Mouse (Mus musculus) liver, embryonic 11.5 days (tissue): Measurements from ENCODE around the gene Ndufs2. TPM values are rescaled to one million over a fixed set of nuclear protein-coding genes. Genes with fewer than 3 reads are reported as not detected.

ENCODE experiments used
- ATAC-seq: fragments of 200-750 bp; cut with Nextera tagmentation; replicated peaks from 2 replicates; pipeline ENCODE4 v1.8.0; 2017; ENCODE audit warnings: moderate number of reproducible peaks, mild to moderate bottlenecking, moderate TSS enrichment, moderate library complexity; ENCODE audit not compliant: low FRiP score
- DNase-seq: peaks from one replicate; pipeline ENCODE4 v3.0.0-alpha.2; 2017; ENCODE audit warnings: low spot score
- H3K27ac ChIP-seq: fragments of 300-500 bp; sonication (generic); 2 replicates; pipeline ENCODE4 v1.5.1; 2014; ENCODE audit warnings: mild to moderate bottlenecking, low read depth, low read length, control low read depth
- H3K27me3 ChIP-seq: fragments of 300-500 bp; sonication (generic); replicated peaks from 2 replicates; pipeline ENCODE4 v1.6.1; 2014; ENCODE audit warnings: low read length, mixed read lengths; ENCODE audit not compliant: control insufficient read depth, insufficient read depth
- H3K36me3 ChIP-seq: fragments of 300-500 bp; sonication (generic); 2 replicates; pipeline ENCODE4 v1.6.1; 2014; ENCODE audit warnings: mild to moderate bottlenecking, low read length, moderate library complexity, mixed read lengths; ENCODE audit not compliant: control insufficient read depth, insufficient read depth
- H3K4me1 ChIP-seq: fragments of 300-500 bp; sonication (generic); replicated peaks from 2 replicates; pipeline ENCODE4 v1.6.1; 2014; ENCODE audit warnings: low read length, mixed read lengths; ENCODE audit not compliant: control insufficient read depth, insufficient read depth
- H3K4me2 ChIP-seq: fragments of 300-500 bp; sonication (generic); 2 replicates; pipeline ENCODE4 v1.6.1; 2014; ENCODE audit warnings: mild to moderate bottlenecking, control low read depth, moderate library complexity
- H3K4me3 ChIP-seq: fragments of 300-500 bp; sonication (generic); 2 replicates; pipeline ENCODE4 v1.5.1; 2014; ENCODE audit warnings: low read depth, low read length, control low read depth
- H3K9ac ChIP-seq: fragments of 300-500 bp; sonication (generic); 2 replicates; pipeline ENCODE4 v1.6.1; 2014; ENCODE audit warnings: low read depth, low read length, control low read depth
- H3K9me3 ChIP-seq: fragments of 300-500 bp; sonication (generic); 2 replicates; pipeline ENCODE4 v1.6.1; 2016; ENCODE audit warnings: low read length, inconsistent platforms, mixed read lengths; ENCODE audit not compliant: control insufficient read depth
- WGBS: fragments of 180-500 bp; shearing (Covaris S2); extraction: QIAGEN DNeasy Blood & Tissue Kit; methylation state at CpG from one replicate; pipeline ENCODE4 v1.1.7; 2014; 5-methylcytosine and 5-hydroxymethylcytosine counted together
- polyA plus RNA-seq: library from polyadenylated mRNA; unstranded; fragments of >200 nt; fragmentation: Nextera tagmentation; extraction: Ambion mirVana; gene quantifications from 2 replicates; pipeline ENCODE4 v1.2.1, GENCODE M21; 2014

Ndufs2 gene
- polyA plus RNA-seq, 1 experiment from 2014 or later: 262 TPM

GRCm38 (mm10) chr1:171287136-171288081 is 36.2 kb upstream of the Ndufs2 start, which contains the start of gene Usp21:
Gene Usp21 (minus strand): TSS chr1:171287991.
- under 1% methylated on average over 49 of the region's 49 CpGs for WGBS
- DNase-seq (peak; percentile 87), ATAC-seq (peak; percentile 94)
- Histone ChIP-seq H3K27me3 (no peaks in the 10 kb centered on the region), H3K4me2 (peak within 1 kb of the TSS; percentile 70), H3K36me3 (peaks cover 23% of the 10 kb centered on the region; the same call in 1 of the 2 replicates), H3K27ac (peak within 1 kb of the TSS; percentile 91), H3K4me1 (peaks cover 16% of the 10 kb centered on the region), H3K9ac (peak within 1 kb of the TSS; percentile 99), H3K4me3 (peak within 1 kb of the TSS; percentile 98), H3K9me3 (no peaks in the 10 kb centered on the region)

- H3K9ac ChIP-seq: no peak overlapping the region
- H3K4me2 ChIP-seq: peak overlapping the region; percentile 70
- H3K27me3 ChIP-seq: no peaks in the 10 kb centered on the region
- H3K4me3 ChIP-seq: peak overlapping the region; percentile 98; the same call in 1 of the 2 replicates
- peaks cover 23% of the 10 kb centered on the region; the same call in 1 of the 2 replicates for H3K36me3 ChIP-seq
- DNase-seq (no peak), ATAC-seq (no peak)
- no peak overlapping the region for H3K27ac ChIP-seq
- H3K4me1 ChIP-seq: peaks cover 21% of the 10 kb centered on the region
- no peaks in the 10 kb centered on the region for H3K9me3 ChIP-seq
- WGBS: 89% methylated on average over 19 of the region's 19 CpGs
Observed at GRCm38 (mm10) chr1:171286517-171286916, 35.3 kb upstream of the Ndufs2 start.

GRCm38 (mm10) chr1:171285096-171285892 is 34.1 kb upstream of the Ndufs2 start:
- peak overlapping the region; percentile 15; the same call in 1 of the 2 replicates for H3K27ac ChIP-seq
- 82% methylated on average over 20 of the region's 20 CpGs for WGBS
- ATAC-seq: no peak
- no peaks in the 10 kb centered on the region for H3K27me3 ChIP-seq
- no peak for DNase-seq
- no peak overlapping the region for H3K4me2 ChIP-seq
- H3K4me3 ChIP-seq: no peak overlapping the region
- H3K9me3 ChIP-seq: no peaks in the 10 kb centered on the region
- peaks cover 21% of the 10 kb centered on the region for H3K4me1 ChIP-seq
- no peak overlapping the region for H3K9ac ChIP-seq
- peaks cover 23% of the 10 kb centered on the region; the same call in 1 of the 2 replicates for H3K36me3 ChIP-seq

- WGBS: 89% methylated on average over 15 of the region's 15 CpGs
- no peak for ATAC-seq
- no peak overlapping the region for H3K4me3 ChIP-seq
- no peak overlapping the region for H3K27ac ChIP-seq
- no peaks in the 10 kb centered on the region for H3K9me3 ChIP-seq
- H3K9ac ChIP-seq: no peak overlapping the region
- H3K36me3 ChIP-seq: peaks cover 19% of the 10 kb centered on the region; the same call in 1 of the 2 replicates
- H3K4me2 ChIP-seq: no peak overlapping the region
- peaks cover 21% of the 10 kb centered on the region for H3K4me1 ChIP-seq
- DNase-seq: no peak
- H3K27me3 ChIP-seq: no peaks in the 10 kb centered on the region
Observed at GRCm38 (mm10) chr1:171284491-171284890, 33.3 kb upstream of the Ndufs2 start.

- ATAC-seq (no peak), DNase-seq (no peak)
- WGBS: 87% methylated on average over 18 of the region's 18 CpGs
- Histone ChIP-seq H3K36me3 (peaks cover 18% of the 10 kb centered on the region), H3K4me3 (no peak overlapping the region), H3K9ac (no peak overlapping the region), H3K9me3 (no peaks in the 10 kb centered on the region), H3K4me2 (no peak overlapping the region), H3K27me3 (no peaks in the 10 kb centered on the region), H3K27ac (no peak overlapping the region), H3K4me1 (peaks cover 18% of the 10 kb centered on the region)
Observed at GRCm38 (mm10) chr1:171283188-171284160, 32.3 kb upstream of the Ndufs2 start.

GRCm38 (mm10) chr1:171282086-171282805 is 31.1 kb upstream of the Ndufs2 start:
- Histone ChIP-seq H3K27me3 (no peaks in the 10 kb centered on the region), H3K4me1 (peaks cover 14% of the 10 kb centered on the region), H3K9ac (peak overlapping the region; percentile 93), H3K9me3 (no peaks in the 10 kb centered on the region), H3K4me2 (peak overlapping the region; percentile 69), H3K4me3 (peak overlapping the region; percentile 76), H3K27ac (peak overlapping the region; percentile 99), H3K36me3 (peaks cover 30% of the 10 kb centered on the region)
- 72% methylated on average over 18 of the region's 18 CpGs for WGBS
- peak; percentile 30 for DNase-seq
- ATAC-seq: no peak

- Histone ChIP-seq H3K4me1 (peaks cover 8% of the 10 kb centered on the region), H3K36me3 (peaks cover 36% of the 10 kb centered on the region), H3K4me2 (peak overlapping the region; percentile 69), H3K9me3 (no peaks in the 10 kb centered on the region), H3K4me3 (peak overlapping the region; percentile 76), H3K9ac (peak overlapping the region; percentile 93), H3K27me3 (no peaks in the 10 kb centered on the region), H3K27ac (peak overlapping the region; percentile 99)
- DNase-seq (peak; percentile 86), ATAC-seq (peak; percentile 37)
- 2% methylated on average over 10 of the region's 10 CpGs for WGBS
Observed at GRCm38 (mm10) chr1:171281528-171281923, 30.3 kb upstream of the Ndufs2 start.
